Comparison of ENCODE assay signal across 8 mouse cellular contexts in the genomic region with DNA sequence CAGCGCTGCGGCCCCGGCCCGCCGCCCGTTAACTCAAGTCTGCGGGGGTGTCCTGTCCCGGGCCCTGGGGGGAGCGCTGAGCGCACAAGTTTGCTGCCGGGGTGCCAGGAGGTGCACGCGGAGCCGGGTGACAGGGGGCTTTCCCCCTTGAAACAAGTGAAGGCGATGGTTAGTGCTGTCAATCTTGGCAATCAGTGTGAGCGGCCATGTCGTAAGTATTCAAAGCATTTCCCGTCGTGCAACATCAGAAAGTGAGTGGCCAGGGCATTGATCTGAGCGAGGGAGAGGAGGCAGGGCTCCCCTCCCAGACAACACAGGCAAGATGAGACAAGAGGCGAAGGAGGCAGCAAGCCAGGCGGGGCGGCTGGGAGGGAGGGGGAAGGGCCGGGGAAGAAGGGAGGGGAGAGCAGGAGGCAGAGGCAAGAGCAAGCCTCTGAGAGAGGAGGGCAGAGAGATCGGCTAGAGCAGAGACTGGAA. TPM values are rescaled to one million over a fixed set of nuclear protein-coding genes. Genes with fewer than 3 reads are reported as not detected.
DNase-seq lines count a peak whose midpoint lies in the region; TF ChIP-seq lines count a peak whose summit lies in the region.

No protein-coding gene starts in this region.

- H3K36me3 ChIP-seq in liver, adult 2 months (ENCODE audit: control insufficient read depth, insufficient read depth, low read length), result no peaks in the 10 kb centered on the region

- intact Hi-C loops in left cerebral cortex, postnatal 4 days (cut with DNase I), result loop anchor here (5.0 to 10.0 kb wide), 2 partner anchors 212 to 670 kb away; no protein-coding TSS in a partner anchor
- intact Hi-C loops in gastrocnemius, postnatal 14 days (cut with DNase I; ENCODE audit: low total_unique reads), result loop anchor here (10.0 kb wide), 1 partner anchor 1110 kb away; no protein-coding TSS in a partner anchor

- no peak for TF ChIP-seq CTCF in brain, embryonic 14.5 days (IDR thresholded peaks at IDR 0.05; ENCODE audit: borderline replicate concordance, extremely low read depth, insufficient read depth, insufficient read length)
- TF ChIP-seq CTCF in liver, adult 2 months (IDR thresholded peaks at IDR 0.05; ENCODE audit: low read depth, low read length), result no peak

- peaks cover 10% of the 10 kb centered on the region for H3K27me3 ChIP-seq in liver, adult 2 months (ENCODE audit: control insufficient read depth, insufficient read depth, low read length)

- 1% methylated on average over 25 of the region's 25 CpGs for WGBS in liver, adult 2 months

- peak overlapping the region; percentile 50 for H3K9ac ChIP-seq in liver, adult 2 months (ENCODE audit: low read depth, low read length)

- peak overlapping the region; percentile 67 for H3K4me3 ChIP-seq in liver, adult 2 months (ENCODE audit: insufficient read depth, low read depth, low read length)

- H3K79me2 ChIP-seq in liver, adult 2 months (ENCODE audit: control insufficient read depth, insufficient read depth, low read length), result no peaks in the 10 kb centered on the region

- DNase-seq in left cerebral cortex, postnatal 4 days, result peak; percentile 80
- DNase-seq in left cerebral cortex, adult 18-20 months (ENCODE audit: low spot score in 2 of 2), result no peak
- peak; percentile 95 for DNase-seq in brain, embryonic 14.5 days (ENCODE audit: low read depth)
- DNase-seq in gastrocnemius, postnatal 14 days, result peak; percentile 74
- peak; percentile 13 for DNase-seq in induced T-regulatory cell, adult 2 months (ENCODE audit: low read depth)
- peak; percentile 52 for DNase-seq in liver, adult 2 months (ENCODE audit: extremely low read depth, low read depth, low spot score)
- DNase-seq in neural tube, embryonic 10.5 days (ENCODE audit: extremely low spot score, low spot score), result peak; percentile 86
- DNase-seq in MN1 (ENCODE audit: low spot score), result no peak

- peak; percentile 27; the same call in 1 of the 2 replicates for TF ChIP-seq POLR2A in brain, embryonic 14.5 days (IDR thresholded peaks at IDR 0.05; ENCODE audit: borderline replicate concordance, extremely low read depth, insufficient read depth, insufficient read length, poor library complexity, severe bottlenecking)
- TF ChIP-seq POLR2A in liver, adult 2 months (IDR thresholded peaks at IDR 0.05; ENCODE audit: extremely low read depth, insufficient read depth, low read length), result no peak

- H3K27ac ChIP-seq in liver, adult 2 months (replicated peaks; ENCODE audit: insufficient read depth, low read depth, low read length), result no peak overlapping the region

- peaks cover 4% of the 10 kb centered on the region for H3K4me1 ChIP-seq in liver, adult 2 months (ENCODE audit: control insufficient read depth, insufficient read depth, low read length)

RNA-seq across cellular contexts. Expression of gene Sox6, which starts 4.3 kb away (rescaled TPM):
- total RNA-seq in left cerebral cortex, postnatal 4 days (2021), result 10 to 100 TPM; 54.8 to 56.6 TPM
- total RNA-seq in left cerebral cortex, adult 18-20 months (2021), result 10 to 100 TPM; 25.9 to 34.4 TPM
- 19.9 and 23.1 TPM in 2 replicates for polyA plus RNA-seq in brain, embryonic 14.5 days (2012; rRNA removed)
- 100 to 1,000 TPM; 111 to 116 TPM for total RNA-seq in gastrocnemius, postnatal 14 days (2021)
- total RNA-seq in liver, adult 2 months (2014; rRNA removed), result 34.8 and 50.0 TPM in 2 replicates
- polyA plus RNA-seq in liver, adult 2 months (2012; rRNA removed), result 11.5 and 16.0 TPM in 2 replicates

RNA-seq across cellular contexts. Expression of gene 1110004F10Rik, which starts 4.9 kb away (rescaled TPM):
- 100 to 1,000 TPM; 161 to 174 TPM for total RNA-seq in left cerebral cortex, postnatal 4 days (2021)
- total RNA-seq in left cerebral cortex, adult 18-20 months (2021), result 100 to 1,000 TPM in 1 of 2 experiments, 10 to 100 TPM in 1; 93.8 to 103 TPM
- polyA plus RNA-seq in brain, embryonic 14.5 days (2012; rRNA removed), result 197 and 225 TPM in 2 replicates
- total RNA-seq in gastrocnemius, postnatal 14 days (2021), result 10 to 100 TPM; 48.7 to 53.2 TPM
- total RNA-seq in liver, adult 2 months (2014; rRNA removed), result 38.1 and 44.8 TPM in 2 replicates
- polyA plus RNA-seq in liver, adult 2 months (2012; rRNA removed), result 30.4 and 32.1 TPM in 2 replicates

RNA-seq across cellular contexts. Expression of gene Gm4353, which starts 50.1 kb away (rescaled TPM):
- total RNA-seq in left cerebral cortex, postnatal 4 days (2021), result 1 to 10 TPM; 3.9 to 4.6 TPM
- 1 to 10 TPM; 2.9 to 3.8 TPM for total RNA-seq in left cerebral cortex, adult 18-20 months (2021)
- 0.93 and 1.7 TPM in 2 replicates for polyA plus RNA-seq in brain, embryonic 14.5 days (2012; rRNA removed)
- total RNA-seq in gastrocnemius, postnatal 14 days (2021), result 1 to 10 TPM; 1.8 to 1.9 TPM
- 0.13 and 0.28 TPM in 2 replicates for total RNA-seq in liver, adult 2 months (2014; rRNA removed)
- polyA plus RNA-seq in liver, adult 2 months (2012; rRNA removed), result 0.39 and 0.52 TPM in 2 replicates

Comparison
In these comparisons a context has a peak if more than half of its experiments do, and no peak if none do; other contexts are left out.
1. DNase-seq: peak in left cerebral cortex, postnatal 4 days (single experiment), brain, embryonic 14.5 days (single experiment), gastrocnemius, postnatal 14 days (single experiment), induced T-regulatory cell, adult 2 months (single experiment), liver, adult 2 months (single experiment) and neural tube, embryonic 10.5 days (single experiment); none in left cerebral cortex, adult 18-20 months (0 of 2) and MN1 (single experiment).